Mouse (Mus musculus) hindbrain, embryonic 15.5 days (tissue): ENCODE measurements around the gene P2rx3. TPM values are rescaled to one million over a fixed set of nuclear protein-coding genes. Genes with fewer than 3 reads are reported as not detected.

ENCODE experiments used
- ATAC-seq: fragments of 200-750 bp; cut with Nextera tagmentation; 2 replicates; pipeline ENCODE4 v1.8.0; 2017; ENCODE audit warnings: low read depth, moderate number of reproducible peaks, moderate TSS enrichment; ENCODE audit not compliant: low FRiP score
- H3K27ac ChIP-seq: fragments of 300-500 bp; sonication (generic); replicated peaks from 2 replicates; pipeline ENCODE4 v1.5.1; 2015; ENCODE audit warnings: mild to moderate bottlenecking, inconsistent platforms
- H3K27me3 ChIP-seq: fragments of 300-500 bp; sonication (generic); 2 replicates; pipeline ENCODE4 v1.6.1; 2015; ENCODE audit warnings: control low read depth, inconsistent platforms
- H3K36me3 ChIP-seq: fragments of 300-500 bp; sonication (generic); 2 replicates; pipeline ENCODE4 v1.6.1; 2015; ENCODE audit warnings: control low read depth, inconsistent platforms
- H3K4me1 ChIP-seq: fragments of 300-500 bp; sonication (generic); replicated peaks from 2 replicates; pipeline ENCODE4 v1.6.1; 2015; ENCODE audit warnings: control low read depth, inconsistent platforms
- H3K4me2 ChIP-seq: fragments of 300-500 bp; sonication (generic); 2 replicates; pipeline ENCODE4 v1.6.1; 2015; ENCODE audit warnings: moderate library complexity, mild to moderate bottlenecking, inconsistent platforms
- H3K4me3 ChIP-seq: fragments of 300-500 bp; sonication (generic); 2 replicates; pipeline ENCODE4 v1.5.1; 2015; ENCODE audit warnings: mild to moderate bottlenecking, inconsistent platforms
- H3K9ac ChIP-seq: fragments of 300-500 bp; sonication (generic); 2 replicates; pipeline ENCODE4 v1.6.1; 2015; ENCODE audit warnings: inconsistent platforms
- H3K9me3 ChIP-seq: fragments of 300-500 bp; sonication (generic); 2 replicates; pipeline ENCODE4 v1.6.1; 2016; ENCODE audit warnings: control low read depth, inconsistent platforms
- WGBS: fragments of 180-500 bp; shearing (Covaris S2); methylation state at CpG from one replicate; pipeline ENCODE4 v1.1.7; 2015; 5-methylcytosine and 5-hydroxymethylcytosine counted together
- polyA plus RNA-seq: library from polyadenylated mRNA; unstranded; fragments of >200 nt; fragmentation: Nextera tagmentation; extraction: Ambion mirVana; gene quantifications from 2 replicates; pipeline ENCODE4 v1.2.1, GENCODE M21; 2015

Gene P2rx3
- polyA plus RNA-seq, 1 experiment from 2014 or later, result 7.3 TPM

DNA sequence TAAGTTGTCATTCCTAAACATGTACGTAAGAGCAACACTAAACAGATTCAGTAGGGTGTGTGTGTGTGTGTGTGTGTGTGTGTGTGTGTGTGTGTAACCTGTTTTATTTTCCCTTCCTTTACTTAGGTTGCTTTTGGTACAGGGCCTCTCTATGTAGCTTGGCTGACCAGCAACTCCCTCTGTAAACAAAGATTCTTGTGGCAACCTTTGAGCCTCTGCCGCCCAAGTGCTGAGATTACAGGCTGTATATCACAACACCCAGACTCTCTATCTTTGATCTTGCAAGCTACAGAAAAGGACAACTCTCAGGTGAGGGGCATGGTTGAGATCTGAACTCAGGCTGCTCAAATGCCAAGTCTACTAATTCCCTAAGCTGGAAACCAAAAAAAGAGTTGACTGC, 28.1 kb downstream of the P2rx3 start:
- WGBS, result 82% methylated on average over 2 of the region's 2 CpGs
- no peaks in the 10 kb centered on the region for H3K27me3 ChIP-seq
- no peak overlapping the region for H3K9ac ChIP-seq
- ATAC-seq, result no peak
- H3K4me2 ChIP-seq, result no peak overlapping the region
- no peak overlapping the region for H3K27ac ChIP-seq
- H3K36me3 ChIP-seq, result no peaks in the 10 kb centered on the region
- H3K4me3 ChIP-seq, result no peak overlapping the region
- H3K4me1 ChIP-seq, result peaks cover 6% of the 10 kb centered on the region; the same call in 1 of the 2 replicates
- no peaks in the 10 kb centered on the region for H3K9me3 ChIP-seq

DNA sequence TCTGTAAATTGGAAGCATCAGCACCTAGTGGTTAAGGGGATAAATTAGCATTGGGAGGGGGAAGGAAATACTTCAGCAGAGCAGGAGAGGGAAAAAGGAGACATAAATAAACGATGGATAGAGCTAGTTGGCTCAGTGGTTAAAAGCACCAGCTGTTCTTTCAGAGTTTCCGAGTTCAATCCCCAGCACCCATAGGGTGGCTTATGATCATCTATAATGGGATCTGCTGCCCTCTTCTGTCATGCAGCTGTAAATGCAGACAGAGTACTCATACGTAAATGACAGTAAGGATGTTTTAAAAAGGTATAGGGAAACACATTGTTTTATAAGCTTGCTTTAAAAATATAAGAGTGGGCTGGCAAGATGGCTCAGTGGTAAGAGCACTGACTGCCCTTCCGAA, 29.5 kb downstream of the P2rx3 start:
- Histone ChIP-seq H3K9me3 (no peaks in the 10 kb centered on the region), H3K4me2 (no peak overlapping the region), H3K4me3 (no peak overlapping the region), H3K27me3 (no peaks in the 10 kb centered on the region), H3K36me3 (no peaks in the 10 kb centered on the region), H3K4me1 (peaks cover 6% of the 10 kb centered on the region; the same call in 1 of the 2 replicates), H3K27ac (no peak overlapping the region), H3K9ac (no peak overlapping the region)
- ATAC-seq, result no peak
- 21% methylated on average over 4 of the region's 4 CpGs for WGBS

DNA sequence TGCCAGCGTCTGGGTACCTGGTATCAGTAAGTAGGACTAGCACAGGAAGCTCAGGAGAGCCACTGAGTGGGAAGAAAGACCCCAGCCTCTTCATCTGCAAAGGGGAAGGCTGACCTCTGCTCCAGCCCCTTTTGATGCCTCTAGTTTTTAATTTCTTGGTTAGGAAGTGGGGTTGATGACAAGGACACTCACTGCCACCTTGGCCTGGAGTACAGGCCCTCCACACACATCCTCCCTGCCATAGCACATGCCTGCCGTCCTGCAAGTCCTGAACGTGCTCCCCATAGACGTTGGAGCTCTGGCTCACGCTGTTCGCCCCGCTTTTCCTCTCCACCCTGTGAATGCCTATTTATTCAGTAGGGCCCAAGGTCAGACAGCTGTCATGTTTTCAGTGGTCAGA, 30.7 kb downstream of the P2rx3 start:
- no peak for ATAC-seq
- H3K4me1 ChIP-seq, result no peaks in the 10 kb centered on the region

DNA sequence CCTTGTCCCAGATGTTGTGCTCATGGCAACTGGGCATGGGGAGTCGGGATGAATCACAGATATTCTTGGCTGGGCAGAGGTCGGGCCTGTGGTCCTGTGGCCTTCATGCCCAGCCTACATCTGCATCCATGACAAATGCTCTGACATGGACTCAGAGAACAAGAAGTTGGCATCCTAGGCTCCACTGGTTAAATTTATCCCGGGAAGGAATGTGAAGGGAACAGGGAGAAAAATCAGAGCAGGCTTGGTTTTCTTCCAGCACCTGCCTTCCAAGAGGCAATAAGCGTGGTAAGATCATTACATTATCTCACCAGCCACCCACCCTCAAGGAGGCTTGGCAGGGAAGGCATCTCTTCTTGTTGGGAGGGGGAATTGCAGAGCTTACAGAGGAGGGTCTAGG, 32.9 kb downstream of the P2rx3 start:
- Histone ChIP-seq H3K9ac (no peak overlapping the region), H3K27ac (no peak overlapping the region), H3K27me3 (no peaks in the 10 kb centered on the region), H3K4me1 (no peaks in the 10 kb centered on the region), H3K4me3 (no peak overlapping the region), H3K36me3 (no peaks in the 10 kb centered on the region), H3K4me2 (no peak overlapping the region), H3K9me3 (no peaks in the 10 kb centered on the region)
- WGBS, result 80% methylated on average over 4 of the region's 4 CpGs
- no peak for ATAC-seq

More for the DNA sequence above, 30.7 kb downstream of the P2rx3 start:
- WGBS, result 77% methylated on average over 7 of the region's 7 CpGs
- no peaks in the 10 kb centered on the region for H3K36me3 ChIP-seq
- H3K27me3 ChIP-seq, result no peaks in the 10 kb centered on the region
- no peak overlapping the region for H3K9ac ChIP-seq
- no peak overlapping the region for H3K4me3 ChIP-seq
- no peak overlapping the region for H3K27ac ChIP-seq
- H3K4me2 ChIP-seq, result no peak overlapping the region
- H3K9me3 ChIP-seq, result no peaks in the 10 kb centered on the region

DNA sequence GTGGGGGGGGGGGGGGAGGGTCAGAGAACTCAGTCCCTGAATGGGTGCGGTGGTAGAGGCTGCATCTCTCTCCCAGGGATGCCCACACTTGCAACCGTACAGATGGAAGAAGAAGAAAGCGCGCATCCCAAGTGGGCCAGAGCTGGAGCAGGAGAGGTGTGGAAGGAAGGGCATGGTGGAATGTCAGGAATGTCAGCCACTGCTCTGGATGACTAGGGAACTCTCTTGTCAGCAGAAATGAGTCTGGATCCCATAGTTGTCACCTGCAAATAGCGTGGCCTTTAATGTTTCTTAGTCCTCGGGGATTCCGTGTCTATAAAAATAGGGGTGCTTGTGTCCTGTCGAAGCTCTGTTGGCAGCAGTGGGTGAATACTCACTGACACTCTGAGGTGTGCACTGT, 34.7 kb downstream of the P2rx3 start:
- no peak for ATAC-seq
- 88% methylated on average over 8 of the region's 8 CpGs for WGBS
- Histone ChIP-seq H3K27ac (no peak overlapping the region), H3K27me3 (no peaks in the 10 kb centered on the region), H3K4me2 (no peak overlapping the region), H3K36me3 (no peaks in the 10 kb centered on the region), H3K4me1 (no peaks in the 10 kb centered on the region), H3K4me3 (no peak overlapping the region), H3K9me3 (no peaks in the 10 kb centered on the region), H3K9ac (no peak overlapping the region)

DNA sequence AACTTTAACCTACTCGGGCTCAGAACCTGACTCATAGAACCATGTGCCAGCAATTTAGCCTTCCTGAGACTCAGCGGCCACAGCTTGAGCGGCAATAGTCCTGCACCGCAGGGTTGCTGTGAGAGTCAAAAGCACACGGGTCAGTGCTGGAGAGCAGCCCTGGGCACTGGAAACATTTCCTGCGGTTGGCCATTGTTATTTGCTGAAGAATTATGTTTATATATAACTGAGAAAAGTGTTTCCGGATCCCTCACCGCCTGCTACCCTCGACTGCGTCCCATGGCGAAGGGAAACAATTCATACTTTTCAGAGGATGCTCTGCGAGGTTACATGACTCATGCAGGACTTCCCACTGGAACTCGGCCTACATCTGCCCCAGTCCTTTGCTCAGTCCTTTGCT, 35.8 kb downstream of the P2rx3 start:
- no peak overlapping the region for H3K9ac ChIP-seq
- no peaks in the 10 kb centered on the region for H3K36me3 ChIP-seq
- no peak overlapping the region for H3K4me2 ChIP-seq
- H3K4me1 ChIP-seq, result no peaks in the 10 kb centered on the region
- WGBS, result 66% methylated on average over 13 of the region's 13 CpGs
- ATAC-seq, result no peak; the same call in 1 of the 2 replicates
- H3K27ac ChIP-seq, result no peak overlapping the region
- H3K27me3 ChIP-seq, result no peaks in the 10 kb centered on the region
- H3K4me3 ChIP-seq, result no peak overlapping the region
- H3K9me3 ChIP-seq, result no peaks in the 10 kb centered on the region

DNA sequence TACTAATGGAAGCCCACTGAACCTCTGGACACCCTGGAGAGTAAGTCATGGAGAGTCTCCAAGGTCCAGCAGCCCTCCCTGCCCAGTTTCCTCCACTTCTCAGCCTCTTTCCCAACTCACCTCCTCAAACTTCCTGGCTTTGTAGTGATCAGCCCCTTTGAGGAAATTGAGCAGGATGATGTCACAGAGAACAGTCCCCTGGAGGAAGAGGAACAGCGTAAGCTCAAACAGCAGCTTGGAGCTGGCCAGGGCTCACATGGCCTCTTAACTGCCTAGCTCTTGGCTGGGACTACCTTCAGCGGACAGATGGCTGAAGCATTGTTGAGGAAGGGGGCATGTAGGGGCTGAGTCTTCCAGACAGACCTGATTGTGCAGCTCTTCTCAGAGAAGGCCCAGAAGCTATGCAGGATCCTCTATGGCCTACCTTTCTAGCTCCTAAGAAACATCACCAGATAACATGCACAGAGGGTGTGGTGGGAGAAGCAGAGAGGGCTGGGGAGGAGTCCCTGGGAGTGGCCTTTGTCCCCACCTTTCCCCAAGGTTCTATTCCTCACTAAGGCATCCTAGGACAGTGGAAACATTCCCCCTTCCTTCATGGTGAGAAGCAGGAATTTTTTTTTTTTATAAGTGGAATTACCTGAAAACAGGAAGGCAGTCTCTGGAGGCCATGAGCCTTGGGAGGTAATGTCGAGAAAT, 37.6 kb downstream of the P2rx3 start:
- Histone ChIP-seq H3K9me3 (no peaks in the 10 kb centered on the region), H3K27ac (no peak overlapping the region), H3K36me3 (no peaks in the 10 kb centered on the region), H3K4me1 (no peaks in the 10 kb centered on the region), H3K27me3 (no peaks in the 10 kb centered on the region), H3K4me2 (no peak overlapping the region), H3K9ac (no peak overlapping the region), H3K4me3 (no peak overlapping the region)
- ATAC-seq, result no peak
- 89% methylated on average over 3 of the region's 3 CpGs for WGBS

DNA sequence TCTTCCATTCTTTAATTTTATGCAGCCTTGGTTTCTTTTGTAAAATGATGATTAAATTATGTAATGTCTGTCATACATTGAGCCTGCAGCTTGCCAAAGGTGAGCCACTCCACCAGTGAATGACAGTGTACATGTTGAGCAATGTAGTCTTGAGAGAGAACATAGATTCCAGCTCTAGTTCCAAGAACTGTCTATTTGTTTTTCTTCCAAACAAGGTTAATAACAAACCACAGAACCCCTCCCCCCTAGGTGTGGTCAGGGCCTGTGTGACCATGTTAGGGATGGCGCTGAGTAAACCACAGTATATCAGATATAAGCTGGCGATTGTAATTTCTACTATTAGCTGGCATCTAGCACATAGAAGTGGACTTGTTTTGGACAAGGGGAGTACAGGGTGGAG, 40.9 kb downstream of the P2rx3 start:
- Histone ChIP-seq H3K9ac (no peak overlapping the region), H3K27me3 (no peaks in the 10 kb centered on the region), H3K4me3 (no peak overlapping the region), H3K9me3 (no peaks in the 10 kb centered on the region), H3K36me3 (no peaks in the 10 kb centered on the region), H3K4me1 (no peaks in the 10 kb centered on the region), H3K27ac (no peak overlapping the region), H3K4me2 (no peak overlapping the region)
- 92% methylated on average over 2 of the region's 2 CpGs for WGBS
- ATAC-seq, result no peak

DNA sequence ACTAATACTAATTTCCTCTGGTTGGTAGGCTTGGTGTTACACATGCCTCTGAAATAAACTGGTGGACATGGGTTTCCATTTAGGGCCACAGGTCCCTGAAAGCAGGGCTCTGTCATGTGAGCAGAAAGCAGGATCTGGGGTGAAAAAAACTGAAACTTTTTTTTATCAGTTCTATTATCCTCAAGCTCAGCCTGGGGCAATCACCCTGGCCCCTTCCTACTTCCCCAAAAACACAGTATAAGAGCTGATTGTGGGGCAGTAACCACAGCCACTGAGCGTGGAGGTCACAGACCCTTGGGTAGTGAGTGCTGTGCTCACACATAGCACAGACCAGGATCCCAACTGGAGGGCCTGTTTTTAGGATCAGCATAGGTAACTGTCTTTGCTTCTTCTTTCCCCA, 49.3 kb downstream of the P2rx3 start, which contains the start of gene Prg3:
Gene Prg3 (plus strand): TSS at position 286 of the 400 bp plus-strand sequence.
- no peaks in the 10 kb centered on the region for H3K9me3 ChIP-seq
- WGBS, result 83% methylated on average over 1 of the region's 1 CpGs
- no peak for ATAC-seq

DNA sequence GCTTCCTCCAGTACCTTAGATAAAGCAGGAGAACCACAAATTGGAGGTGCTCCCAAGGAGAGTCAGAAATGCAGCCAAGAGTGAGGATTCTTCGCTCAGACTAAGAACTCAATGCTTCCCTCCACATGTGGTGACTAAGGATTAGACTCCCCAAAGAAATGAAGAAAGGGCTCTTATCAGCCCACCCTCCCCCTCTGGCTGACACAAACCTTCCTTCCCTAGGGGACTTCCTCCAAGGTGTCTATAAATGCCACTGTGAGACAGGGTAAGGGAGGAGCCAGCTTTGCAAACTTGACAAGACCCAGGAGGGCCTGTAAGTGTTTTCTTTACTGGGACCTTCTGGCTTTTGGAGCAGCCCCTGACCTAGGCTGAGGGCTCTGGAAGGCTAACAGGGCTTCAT, 57.1 kb downstream of the P2rx3 start, which contains the start of gene Prg2:
Gene Prg2 (plus strand): TSS at position 274 of the 400 bp plus-strand sequence.
- H3K27me3 ChIP-seq, result no peaks in the 10 kb centered on the region
- no peak within 1 kb of the TSS for H3K4me3 ChIP-seq
- no peaks in the 10 kb centered on the region for H3K4me1 ChIP-seq
- no peak within 1 kb of the TSS for H3K4me2 ChIP-seq
- no peak within 1 kb of the TSS for H3K9ac ChIP-seq
- no peak within 1 kb of the TSS for H3K27ac ChIP-seq
- H3K9me3 ChIP-seq, result no peaks in the 10 kb centered on the region
- 67% methylated on average over 1 of the region's 1 CpGs for WGBS
- no peaks in the 10 kb centered on the region for H3K36me3 ChIP-seq
- no peak for ATAC-seq

More for the DNA sequence above, 49.3 kb downstream of the P2rx3 start, which contains the start of gene Prg3:
- Histone ChIP-seq H3K27me3 (no peaks in the 10 kb centered on the region), H3K9ac (no peak within 1 kb of the TSS), H3K4me2 (no peak within 1 kb of the TSS), H3K4me3 (no peak within 1 kb of the TSS), H3K27ac (no peak within 1 kb of the TSS), H3K4me1 (no peaks in the 10 kb centered on the region), H3K36me3 (no peaks in the 10 kb centered on the region)

DNA sequence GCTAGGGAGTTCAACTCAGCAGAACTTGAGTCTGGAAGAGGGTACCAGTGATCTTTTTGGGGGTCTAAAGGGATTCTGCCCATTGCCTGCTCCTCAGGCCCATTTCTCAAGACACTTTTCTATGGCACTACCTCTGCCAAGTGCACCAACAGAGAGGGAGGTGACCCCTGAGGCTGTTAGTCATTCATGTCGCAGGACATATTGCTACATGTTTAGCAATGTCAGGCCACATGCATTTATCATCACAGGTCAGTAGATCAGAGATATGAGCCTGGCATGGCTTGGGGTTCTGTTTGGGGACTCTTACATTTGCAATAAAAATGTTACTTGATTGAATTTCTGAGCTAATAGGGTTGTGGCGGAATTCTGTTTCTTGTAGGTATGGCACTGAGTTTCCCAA, 61.7 kb downstream of the P2rx3 start:
- Histone ChIP-seq H3K27me3 (no peaks in the 10 kb centered on the region), H3K4me2 (no peak overlapping the region), H3K4me3 (no peak overlapping the region), H3K9ac (no peak overlapping the region), H3K27ac (no peak overlapping the region), H3K4me1 (no peaks in the 10 kb centered on the region), H3K9me3 (no peaks in the 10 kb centered on the region), H3K36me3 (no peaks in the 10 kb centered on the region)
- WGBS, result 96% methylated on average over 2 of the region's 2 CpGs
- ATAC-seq, result no peak

DNA sequence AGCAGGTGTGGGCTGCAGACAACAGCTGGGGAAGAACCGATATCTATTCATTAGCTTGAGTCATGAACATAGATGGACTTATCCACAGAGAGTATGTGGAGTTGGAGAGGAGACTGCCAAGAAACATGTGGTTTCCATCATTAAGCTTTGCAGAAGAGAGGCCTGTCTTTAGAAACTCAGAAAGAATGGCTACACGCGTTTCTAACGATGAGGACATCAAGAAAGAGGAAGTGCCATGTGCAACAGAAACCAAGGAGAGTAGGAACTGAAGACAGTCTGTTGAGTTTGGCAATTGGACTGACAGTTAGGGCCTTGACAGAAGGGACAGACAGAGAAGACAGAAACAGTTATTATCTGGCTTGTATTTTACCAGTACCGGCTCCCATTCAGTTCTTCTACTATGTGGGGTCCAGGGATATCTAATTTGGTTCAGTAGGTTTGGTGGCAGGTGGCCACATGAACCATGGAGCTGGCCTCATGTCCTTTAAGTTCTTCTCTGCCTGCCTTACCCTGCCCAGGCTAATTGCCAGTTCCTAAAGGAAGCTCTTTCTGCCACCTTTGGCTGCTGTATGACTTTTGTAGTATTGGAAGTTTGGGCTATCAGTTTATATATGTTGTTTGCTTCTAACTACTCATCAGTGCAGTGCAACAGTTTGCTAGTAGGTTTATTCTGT, 69.8 kb downstream of the P2rx3 start:
- Histone ChIP-seq H3K27ac (no peak overlapping the region), H3K27me3 (no peaks in the 10 kb centered on the region), H3K36me3 (no peaks in the 10 kb centered on the region), H3K4me1 (no peaks in the 10 kb centered on the region), H3K4me2 (no peak overlapping the region), H3K4me3 (no peak overlapping the region), H3K9me3 (no peaks in the 10 kb centered on the region), H3K9ac (no peak overlapping the region)
- no peak for ATAC-seq
- 89% methylated on average over 5 of the region's 5 CpGs for WGBS
